Mouse (Mus musculus): ENCODE results near the gene Sirt4. TPM values are rescaled to one million over a fixed set of nuclear protein-coding genes. Genes with fewer than 3 reads are reported as not detected.
A peak's percentile ranks its signal among the peaks of the same experiment; 100 is the strongest.
"Not testable (repeated sequence)": the region's sequence is repeated elsewhere in the genome, so short reads cannot be mapped to it uniquely, and the experiment has no call there.

The Sirt4 gene
- polyA plus RNA-seq, 1 experiment from 2014 or later = 23.1 TPM

GRCm38 (mm10) chr5:115500383-115500935 is 15.9 kb upstream of the Sirt4 start:
- ATAC-seq (ENCODE audit: low FRiP score) (no peak), DNase-seq (ENCODE audit: low spot score) (no peak)
- H3K27me3 ChIP-seq (ENCODE audit: control insufficient read depth, insufficient read depth, low read length) = no peaks in the 10 kb centered on the region
- no peak overlapping the region for H3K27ac ChIP-seq (ENCODE audit: low read depth, low read length)
- H3K9ac ChIP-seq (ENCODE audit: low read depth, low read length) = no peak overlapping the region
- H3K4me1 ChIP-seq (replicated peaks; ENCODE audit: control insufficient read depth, insufficient read depth, low read length) = no peaks in the 10 kb centered on the region
- 80% methylated on average over 12 of the region's 12 CpGs for WGBS
- H3K9me3 ChIP-seq (ENCODE audit: control insufficient read depth, low read length) = no peaks in the 10 kb centered on the region
- H3K4me2 ChIP-seq (replicated peaks; ENCODE audit: low read depth, low read length) = no peak overlapping the region
- H3K36me3 ChIP-seq (ENCODE audit: control insufficient read depth, insufficient read depth, low read length) = no peaks in the 10 kb centered on the region
- H3K4me3 ChIP-seq (ENCODE audit: low read depth, low read length) = no peak overlapping the region

- Histone ChIP-seq H3K27me3 (ENCODE audit: control insufficient read depth, insufficient read depth, low read length) (no peaks in the 10 kb centered on the region), H3K36me3 (ENCODE audit: control insufficient read depth, insufficient read depth, low read length) (no peaks in the 10 kb centered on the region), H3K9ac (ENCODE audit: low read depth, low read length) (no peak overlapping the region), H3K27ac (ENCODE audit: low read depth, low read length) (no peak overlapping the region), H3K4me2 (replicated peaks; ENCODE audit: low read depth, low read length) (no peak overlapping the region), H3K9me3 (ENCODE audit: control insufficient read depth, low read length) (no peaks in the 10 kb centered on the region), H3K4me3 (ENCODE audit: low read depth, low read length) (no peak overlapping the region), H3K4me1 (replicated peaks; ENCODE audit: control insufficient read depth, insufficient read depth, low read length) (no peaks in the 10 kb centered on the region)
- DNase-seq (ENCODE audit: low spot score) (no peak), ATAC-seq (ENCODE audit: low FRiP score) (no peak)
- 63% methylated on average over 9 of the region's 9 CpGs for WGBS
These were observed 14.0 kb upstream of the Sirt4 start for GRCm38 (mm10) chr5:115498307-115499240.

- no peaks in the 10 kb centered on the region for H3K27me3 ChIP-seq (ENCODE audit: control insufficient read depth, insufficient read depth, low read length)
- no peak overlapping the region for H3K4me2 ChIP-seq (replicated peaks; ENCODE audit: low read depth, low read length)
- no peaks in the 10 kb centered on the region for H3K9me3 ChIP-seq (ENCODE audit: control insufficient read depth, low read length)
- H3K36me3 ChIP-seq (ENCODE audit: control insufficient read depth, insufficient read depth, low read length) = no peaks in the 10 kb centered on the region
- ATAC-seq (ENCODE audit: low FRiP score) (no peak), DNase-seq (ENCODE audit: low spot score) (no peak)
- H3K27ac ChIP-seq (ENCODE audit: low read depth, low read length) = no peak overlapping the region
- no peak overlapping the region for H3K9ac ChIP-seq (ENCODE audit: low read depth, low read length)
- peaks cover 1% of the 10 kb centered on the region; the same call in 1 of the 2 replicates for H3K4me1 ChIP-seq (replicated peaks; ENCODE audit: control insufficient read depth, insufficient read depth, low read length)
- no peak overlapping the region for H3K4me3 ChIP-seq (ENCODE audit: low read depth, low read length)
- 77% methylated on average over 7 of the region's 7 CpGs for WGBS
These were observed 12.5 kb upstream of the Sirt4 start for GRCm38 (mm10) chr5:115497033-115497432.

GRCm38 (mm10) chr5:115495618-115496017 is 11.1 kb upstream of the Sirt4 start:
- H3K9ac ChIP-seq (ENCODE audit: low read depth, low read length); H3K36me3 ChIP-seq (ENCODE audit: control insufficient read depth, insufficient read depth, low read length); H3K4me1 ChIP-seq (replicated peaks; ENCODE audit: control insufficient read depth, insufficient read depth, low read length); H3K4me2 ChIP-seq (replicated peaks; ENCODE audit: low read depth, low read length); H3K27ac ChIP-seq (ENCODE audit: low read depth, low read length); H3K27me3 ChIP-seq (ENCODE audit: control insufficient read depth, insufficient read depth, low read length); H3K4me3 ChIP-seq (ENCODE audit: low read depth, low read length); H3K9me3 ChIP-seq (ENCODE audit: control insufficient read depth, low read length); ATAC-seq (ENCODE audit: low FRiP score); DNase-seq (ENCODE audit: low spot score): not testable (repeated sequence)
- 68% methylated on average over 3 of the region's 3 CpGs for WGBS

- 74% methylated on average over 5 of the region's 5 CpGs for WGBS
- no peaks in the 10 kb centered on the region for H3K36me3 ChIP-seq (ENCODE audit: control insufficient read depth, insufficient read depth, low read length)
- no peaks in the 10 kb centered on the region for H3K9me3 ChIP-seq (ENCODE audit: control insufficient read depth, low read length)
- H3K27me3 ChIP-seq (ENCODE audit: control insufficient read depth, insufficient read depth, low read length) = no peaks in the 10 kb centered on the region
- H3K4me1 ChIP-seq (replicated peaks; ENCODE audit: control insufficient read depth, insufficient read depth, low read length) = peaks cover 6% of the 10 kb centered on the region; the same call in 1 of the 2 replicates
- H3K27ac ChIP-seq (ENCODE audit: low read depth, low read length) = no peak overlapping the region
- DNase-seq (ENCODE audit: low spot score) = no peak
- no peak overlapping the region for H3K4me3 ChIP-seq (ENCODE audit: low read depth, low read length)
- no peak overlapping the region for H3K4me2 ChIP-seq (replicated peaks; ENCODE audit: low read depth, low read length)
- no peak for ATAC-seq (ENCODE audit: low FRiP score)
- H3K9ac ChIP-seq (ENCODE audit: low read depth, low read length) = no peak overlapping the region
These were observed 8.9 kb upstream of the Sirt4 start for GRCm38 (mm10) chr5:115493441-115493840.

- peaks cover 6% of the 10 kb centered on the region; the same call in 1 of the 2 replicates for H3K4me1 ChIP-seq (replicated peaks; ENCODE audit: control insufficient read depth, insufficient read depth, low read length)
- no peak overlapping the region for H3K27ac ChIP-seq (ENCODE audit: low read depth, low read length)
- no peak overlapping the region for H3K4me3 ChIP-seq (ENCODE audit: low read depth, low read length)
- no peaks in the 10 kb centered on the region for H3K27me3 ChIP-seq (ENCODE audit: control insufficient read depth, insufficient read depth, low read length)
- no peak overlapping the region for H3K9ac ChIP-seq (ENCODE audit: low read depth, low read length)
- no peaks in the 10 kb centered on the region for H3K36me3 ChIP-seq (ENCODE audit: control insufficient read depth, insufficient read depth, low read length)
- 82% methylated on average over 6 of the region's 6 CpGs for WGBS
- no peak overlapping the region for H3K4me2 ChIP-seq (replicated peaks; ENCODE audit: low read depth, low read length)
- ATAC-seq (ENCODE audit: low FRiP score) (no peak), DNase-seq (ENCODE audit: low spot score) (no peak)
- H3K9me3 ChIP-seq (ENCODE audit: control insufficient read depth, low read length) = no peaks in the 10 kb centered on the region
These were observed 8.3 kb upstream of the Sirt4 start for GRCm38 (mm10) chr5:115492711-115493335.

- Histone ChIP-seq H3K9me3 (ENCODE audit: control insufficient read depth, low read length) (no peaks in the 10 kb centered on the region), H3K27me3 (ENCODE audit: control insufficient read depth, insufficient read depth, low read length) (no peaks in the 10 kb centered on the region), H3K4me2 (replicated peaks; ENCODE audit: low read depth, low read length) (peak overlapping the region; percentile 32), H3K4me3 (ENCODE audit: low read depth, low read length) (no peak overlapping the region; the same call in 1 of the 2 replicates), H3K9ac (ENCODE audit: low read depth, low read length) (peak overlapping the region; percentile 45), H3K36me3 (ENCODE audit: control insufficient read depth, insufficient read depth, low read length) (no peaks in the 10 kb centered on the region), H3K27ac (ENCODE audit: low read depth, low read length) (no peak overlapping the region), H3K4me1 (replicated peaks; ENCODE audit: control insufficient read depth, insufficient read depth, low read length) (peaks cover 6% of the 10 kb centered on the region; the same call in 1 of the 2 replicates)
- no peak for ATAC-seq (ENCODE audit: low FRiP score)
- WGBS = 7% methylated on average over 28 of the region's 28 CpGs
- peak; percentile 45 for DNase-seq (ENCODE audit: low spot score)
These were observed 7.3 kb upstream of the Sirt4 start for GRCm38 (mm10) chr5:115491771-115492322.

- no peaks in the 10 kb centered on the region for H3K9me3 ChIP-seq (ENCODE audit: control insufficient read depth, low read length)
- ATAC-seq (ENCODE audit: low FRiP score) = no peak
- DNase-seq (ENCODE audit: low spot score) = no peak
- H3K4me3 ChIP-seq (ENCODE audit: low read depth, low read length) = no peak overlapping the region
- H3K27me3 ChIP-seq (ENCODE audit: control insufficient read depth, insufficient read depth, low read length) = no peaks in the 10 kb centered on the region
- peaks cover 6% of the 10 kb centered on the region; the same call in 1 of the 2 replicates for H3K4me1 ChIP-seq (replicated peaks; ENCODE audit: control insufficient read depth, insufficient read depth, low read length)
- WGBS = 36% methylated on average over 5 of the region's 5 CpGs
- H3K4me2 ChIP-seq (replicated peaks; ENCODE audit: low read depth, low read length) = no peak overlapping the region
- no peak overlapping the region for H3K9ac ChIP-seq (ENCODE audit: low read depth, low read length)
- H3K36me3 ChIP-seq (ENCODE audit: control insufficient read depth, insufficient read depth, low read length) = no peaks in the 10 kb centered on the region
- no peak overlapping the region for H3K27ac ChIP-seq (ENCODE audit: low read depth, low read length)
These were observed 6.6 kb upstream of the Sirt4 start for GRCm38 (mm10) chr5:115491076-115491475.

Data from hindbrain, embryonic 11.5 days (tissue).